10 mouse cellular contexts compared by ENCODE assay signal in genomic region chr6:127708218-127708628, GRCm38 (mm10).
DNase-seq lines count a peak whose midpoint lies in the region; ATAC-seq and TF ChIP-seq lines count a peak whose summit lies in the region.
"Had no signal": no experiment of that assay in that cellular context is flagged by ENCODE, and none has a peak within 500 bp of the region (broad histone marks: within the 10 kb centered on the region; RNA-seq: fewer than 3 reads in every experiment).

No protein-coding gene starts in this region.

- ATAC-seq in lung, embryonic 16.5 days (ENCODE audit: low read depth) = peak; percentile 36
- peak; percentile 92 for ATAC-seq in embryonic facial prominence, embryonic 14.5 days (ENCODE audit: low read depth)
- ATAC-seq in hindbrain, postnatal 0 days = peak; percentile 56; the same call in 1 of the 2 replicates
- ATAC-seq in stomach, embryonic 16.5 days (ENCODE audit: insufficient read depth, low FRiP score) = peak; percentile 84; the same call in 1 of the 2 replicates

- no peaks in the 10 kb centered on the region for H3K9me3 ChIP-seq in lung, embryonic 16.5 days (ENCODE audit: control insufficient read depth, low read length)
- H3K9me3 ChIP-seq in embryonic facial prominence, embryonic 14.5 days (ENCODE audit: control insufficient read depth, low read length) = no peaks in the 10 kb centered on the region
- H3K9me3 ChIP-seq in hindbrain, postnatal 0 days (ENCODE audit: low read length) = no peaks in the 10 kb centered on the region
- H3K9me3 ChIP-seq in stomach, embryonic 16.5 days (replicated peaks; ENCODE audit: control insufficient read depth, low read length) = no peaks in the 10 kb centered on the region
- H3K9me3 ChIP-seq: liver, embryonic 15.5 days had no signal

- TF ChIP-seq CTCF in hindbrain, postnatal 0 days (IDR thresholded peaks at IDR 0.05; ENCODE audit: low read depth) = no peak

- H3K9ac ChIP-seq in lung, embryonic 16.5 days (ENCODE audit: low read length) = no peak overlapping the region
- no peak overlapping the region for H3K9ac ChIP-seq in embryonic facial prominence, embryonic 14.5 days (ENCODE audit: low read depth, low read length)
- no peak overlapping the region for H3K9ac ChIP-seq in hindbrain, postnatal 0 days (replicated peaks; ENCODE audit: low read length)
- H3K9ac ChIP-seq in stomach, embryonic 16.5 days (ENCODE audit: low read length) = no peak overlapping the region
- H3K9ac ChIP-seq: liver, embryonic 15.5 days had no signal

- H3K36me3 ChIP-seq in lung, embryonic 16.5 days (ENCODE audit: control insufficient read depth, insufficient read depth, low read length) = no peaks in the 10 kb centered on the region
- H3K36me3 ChIP-seq in embryonic facial prominence, embryonic 14.5 days (ENCODE audit: control insufficient read depth, insufficient read depth, low read length) = no peaks in the 10 kb centered on the region
- no peaks in the 10 kb centered on the region for H3K36me3 ChIP-seq in hindbrain, postnatal 0 days (ENCODE audit: insufficient read depth, low read length)
- H3K36me3 ChIP-seq in stomach, embryonic 16.5 days (ENCODE audit: control insufficient read depth, insufficient read depth, low read length) = no peaks in the 10 kb centered on the region
- H3K36me3 ChIP-seq: liver, embryonic 15.5 days had no signal

- H3K4me3 ChIP-seq in lung, embryonic 16.5 days (ENCODE audit: low read length) = no peak overlapping the region
- H3K4me3 ChIP-seq in embryonic facial prominence, embryonic 14.5 days (ENCODE audit: low read depth, low read length) = no peak overlapping the region
- no peak overlapping the region for H3K4me3 ChIP-seq in hindbrain, postnatal 0 days (ENCODE audit: low read length)
- H3K4me3 ChIP-seq in stomach, embryonic 16.5 days (replicated peaks; ENCODE audit: low read length) = no peak overlapping the region
- H3K4me3 ChIP-seq: liver, embryonic 15.5 days had no signal

- no peak overlapping the region for H3K4me2 ChIP-seq in lung, embryonic 16.5 days (ENCODE audit: low read depth, low read length)
- H3K4me2 ChIP-seq in embryonic facial prominence, embryonic 14.5 days (ENCODE audit: low read depth, low read length) = no peak overlapping the region
- H3K4me2 ChIP-seq in hindbrain, postnatal 0 days (ENCODE audit: low read depth, low read length) = no peak overlapping the region
- H3K4me2 ChIP-seq in stomach, embryonic 16.5 days (ENCODE audit: low read depth, low read length) = no peak overlapping the region
- H3K4me2 ChIP-seq: liver, embryonic 15.5 days had no signal

- H3K27me3 ChIP-seq in lung, embryonic 16.5 days (ENCODE audit: control insufficient read depth, insufficient read depth, low read depth, low read length) = no peaks in the 10 kb centered on the region
- no peaks in the 10 kb centered on the region; the same call in 1 of the 2 replicates for H3K27me3 ChIP-seq in embryonic facial prominence, embryonic 14.5 days (replicated peaks; ENCODE audit: control insufficient read depth, insufficient read depth, low read length)
- no peaks in the 10 kb centered on the region for H3K27me3 ChIP-seq in hindbrain, postnatal 0 days (ENCODE audit: insufficient read depth, low read length)
- H3K27me3 ChIP-seq in stomach, embryonic 16.5 days (ENCODE audit: control insufficient read depth, insufficient read depth, low read length) = no peaks in the 10 kb centered on the region; the same call in 1 of the 2 replicates
- H3K27me3 ChIP-seq: liver, embryonic 15.5 days had no signal

- no peak for DNase-seq in lung, postnatal 14 days
- peak; percentile 89 for DNase-seq in embryonic facial prominence, embryonic 14.5 days (ENCODE audit: low spot score)
- no peak for DNase-seq in hindbrain, postnatal 0 days (ENCODE audit: low spot score)
- no peak for DNase-seq in testis, postnatal 14 days (ENCODE audit: low spot score)
- no peak for DNase-seq in testis, postnatal 10 days (ENCODE audit: low spot score)
- DNase-seq: heart, adult 11 months; kidney, postnatal 36 days had no signal

- H3K27ac ChIP-seq in lung, embryonic 16.5 days (ENCODE audit: low read length) = no peak overlapping the region
- H3K27ac ChIP-seq in embryonic facial prominence, embryonic 14.5 days (replicated peaks; ENCODE audit: low read depth, low read length) = peak overlapping the region; percentile 70
- no peak overlapping the region for H3K27ac ChIP-seq in hindbrain, postnatal 0 days
- peak overlapping the region; percentile 64 for H3K27ac ChIP-seq in stomach, embryonic 16.5 days (ENCODE audit: low read length)
- H3K27ac ChIP-seq: liver, embryonic 15.5 days had no signal

- WGBS in lung, embryonic 16.5 days = 26% methylated on average over 1 of the region's 1 CpGs
- 22% methylated on average over 1 of the region's 1 CpGs for WGBS in embryonic facial prominence, embryonic 14.5 days
- WGBS in hindbrain, postnatal 0 days = 56% methylated on average over 1 of the region's 1 CpGs
- WGBS in stomach, embryonic 16.5 days = 11% methylated on average over 1 of the region's 1 CpGs

- peaks cover 3% of the 10 kb centered on the region; the same call in 1 of the 2 replicates for H3K4me1 ChIP-seq in lung, embryonic 16.5 days (replicated peaks; ENCODE audit: control insufficient read depth, insufficient read depth, low read length)
- H3K4me1 ChIP-seq in embryonic facial prominence, embryonic 14.5 days (ENCODE audit: control insufficient read depth, insufficient read depth, low read length) = peaks cover 9% of the 10 kb centered on the region
- H3K4me1 ChIP-seq in hindbrain, postnatal 0 days (ENCODE audit: insufficient read depth, low read length) = peaks cover 7% of the 10 kb centered on the region; the same call in 1 of the 2 replicates
- no peaks in the 10 kb centered on the region; the same call in 1 of the 2 replicates for H3K4me1 ChIP-seq in stomach, embryonic 16.5 days (ENCODE audit: control insufficient read depth, insufficient read depth, low read length)
- H3K4me1 ChIP-seq: liver, embryonic 15.5 days had no signal

Comparison
In these comparisons a context has a peak if more than half of its experiments do, and no peak if none do; other contexts are left out.
1. ATAC-seq: peak in every context shown above with its lines; median percentile 92 in embryonic facial prominence, embryonic 14.5 days; 84 in stomach, embryonic 16.5 days; 56 in hindbrain, postnatal 0 days; 36 in lung, embryonic 16.5 days.
2. H3K27ac ChIP-seq: peak in embryonic facial prominence, embryonic 14.5 days (single experiment) and stomach, embryonic 16.5 days (single experiment); none in lung, embryonic 16.5 days (single experiment) and hindbrain, postnatal 0 days (single experiment).